Comparison of ENCODE assay signal across 12 mouse cellular contexts in the genomic region with DNA sequence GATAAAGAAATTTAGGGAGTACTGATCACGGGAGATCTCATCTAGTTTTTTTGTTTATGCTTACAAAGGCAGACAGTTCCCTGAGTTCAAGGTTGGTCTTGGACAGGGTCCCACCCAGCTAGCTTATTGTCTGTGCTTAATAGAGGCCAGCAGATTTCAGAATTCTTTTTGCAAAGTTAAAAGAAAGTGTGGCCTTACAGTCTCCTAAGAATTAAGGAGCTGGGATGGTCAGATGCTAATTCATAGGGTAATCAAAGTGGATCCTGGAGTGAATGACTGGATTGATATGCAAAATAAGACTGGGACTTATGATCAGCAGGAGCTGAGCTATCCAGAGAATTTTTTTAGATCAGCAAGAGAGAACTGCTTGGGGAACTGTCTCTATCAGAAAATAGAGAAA.
"Had no signal": no experiment of that assay in that cellular context is flagged by ENCODE, and none has a peak within 500 bp of the region (broad histone marks: within the 10 kb centered on the region; RNA-seq: fewer than 3 reads in every experiment).

No protein-coding gene starts in this region.

- DNase-seq: left cerebral cortex, postnatal 4 days; liver; liver, embryonic 13.5 days; liver, postnatal 0 days; lung, adult 18-20 months; lung, adult 2 months; lung, embryonic 14.5 days; lung, postnatal 10 days; lung, postnatal 14 days; lung, postnatal 36 days; lung, postnatal 4 days; midbrain, embryonic 14.5 days had no signal
